Mouse (Mus musculus): ENCODE results near the gene Dusp16.

Dusp16 gene

DNA sequence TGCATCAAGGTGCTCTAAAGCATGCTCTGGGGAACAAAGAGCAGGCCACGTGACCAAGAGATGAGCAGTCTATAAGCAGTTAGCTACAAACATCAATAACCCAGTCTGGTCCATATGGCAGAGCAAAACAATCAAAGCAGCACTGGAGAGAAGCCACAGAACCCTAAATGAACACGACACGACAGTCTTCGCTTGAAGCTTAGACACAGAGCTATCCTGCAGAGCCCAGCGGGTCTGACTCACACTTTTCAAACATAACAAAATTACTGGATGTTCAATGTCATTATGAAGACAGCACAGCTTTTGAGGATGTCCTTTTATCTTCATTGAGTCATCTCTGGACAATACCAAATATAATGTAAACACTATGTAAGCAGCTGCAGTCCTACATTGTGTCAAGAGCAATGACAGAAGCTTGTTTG lies 58.6 kb downstream of the Dusp16 start:
- DNase-seq (ENCODE audit: low spot score) = no peak

DNA sequence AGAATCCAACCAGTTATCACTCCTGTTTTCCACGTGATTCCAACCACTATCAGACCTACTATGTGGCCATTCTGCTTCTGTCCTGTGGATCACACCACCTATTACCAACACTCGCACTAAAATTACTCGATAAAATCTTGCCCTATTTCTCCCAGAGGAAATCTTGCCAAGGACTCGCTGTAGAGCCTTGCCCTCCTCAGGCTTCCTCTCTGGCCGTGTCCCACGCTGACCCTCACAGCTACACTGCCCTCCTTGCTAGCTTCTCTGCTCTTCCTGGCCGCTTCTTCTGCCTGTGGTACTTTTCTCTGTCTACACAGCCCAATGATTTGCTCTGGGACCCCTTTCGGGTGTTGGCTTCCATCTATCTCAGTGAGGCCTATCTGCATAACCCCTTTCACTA lies 59.6 kb downstream of the Dusp16 start:
- no peak for DNase-seq (ENCODE audit: low spot score)

DNA sequence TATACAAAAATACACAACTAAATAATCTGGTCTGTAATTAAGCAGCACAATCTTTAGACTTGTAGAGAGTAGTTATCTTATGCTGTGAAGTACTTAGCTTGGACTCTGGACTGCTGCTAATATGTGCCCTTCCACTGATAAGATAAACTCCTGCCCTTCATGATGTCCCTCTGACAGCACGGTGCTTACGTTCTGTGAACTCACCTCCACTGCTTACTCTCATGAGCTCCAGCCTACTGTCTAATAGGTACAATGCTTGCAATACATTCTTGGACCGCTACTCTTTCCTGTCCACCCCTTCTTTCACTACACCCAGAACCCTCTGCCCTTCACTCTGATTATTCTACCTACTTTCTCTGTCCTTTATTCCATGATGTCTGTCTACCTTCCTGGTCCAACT lies 61.4 kb downstream of the Dusp16 start:
- no peak for DNase-seq (ENCODE audit: low spot score)

DNA sequence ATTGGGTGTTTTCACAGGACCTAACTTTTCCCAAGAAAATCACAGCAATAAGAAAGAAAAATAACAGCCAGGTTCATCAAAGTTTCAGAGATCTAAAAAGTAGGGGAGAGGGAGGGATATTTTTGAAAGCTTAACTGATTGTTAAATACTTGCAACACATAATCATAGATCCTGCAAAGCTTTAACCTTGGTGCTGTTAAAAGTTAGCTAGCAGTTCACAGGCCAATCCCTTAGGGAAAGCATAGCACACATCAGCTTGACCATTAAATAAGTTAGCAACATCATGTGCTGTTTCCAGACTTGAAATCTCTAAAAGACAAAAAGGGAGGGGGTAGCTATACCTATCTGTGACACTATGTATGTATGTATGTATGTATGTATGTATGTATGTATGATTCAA lies 67.0 kb downstream of the Dusp16 start:
- DNase-seq (ENCODE audit: low spot score) = no peak

DNA sequence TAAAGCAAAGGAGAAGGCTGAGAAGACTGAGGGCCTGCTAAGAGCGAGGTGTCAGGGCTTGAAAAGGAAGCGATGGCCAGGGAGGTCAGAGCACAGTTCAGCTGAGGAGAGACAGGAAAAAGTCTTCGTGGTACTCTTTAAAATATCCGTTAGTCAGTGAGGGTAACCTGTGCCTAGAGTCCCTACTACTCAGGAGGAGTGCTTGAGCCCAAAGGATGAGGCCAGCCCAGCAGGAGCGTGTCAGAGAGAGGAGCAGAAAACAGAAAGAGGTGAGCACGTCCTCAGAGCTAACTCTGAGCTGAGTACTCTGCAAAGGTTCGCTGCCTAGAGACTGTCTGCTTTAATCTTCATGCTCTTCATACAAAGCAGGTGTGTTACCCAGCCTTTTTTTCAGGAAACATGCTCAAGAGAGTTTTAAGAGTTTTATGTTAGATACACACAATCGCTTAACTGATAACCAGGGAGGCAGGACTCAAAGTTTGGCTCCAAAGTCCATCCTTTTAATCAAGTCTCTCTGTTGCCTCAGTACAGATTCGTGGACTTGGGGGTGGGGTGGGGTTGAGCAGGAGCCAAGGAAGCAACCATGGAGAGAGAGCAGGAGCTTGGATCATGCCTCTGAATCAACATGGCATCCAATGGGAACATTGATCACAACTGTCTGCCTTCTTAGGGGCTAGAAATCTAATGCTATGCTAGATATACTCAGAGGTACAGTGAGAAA lies 68.4 kb downstream of the Dusp16 start:
- DNase-seq (ENCODE audit: low spot score) = no peak

DNA sequence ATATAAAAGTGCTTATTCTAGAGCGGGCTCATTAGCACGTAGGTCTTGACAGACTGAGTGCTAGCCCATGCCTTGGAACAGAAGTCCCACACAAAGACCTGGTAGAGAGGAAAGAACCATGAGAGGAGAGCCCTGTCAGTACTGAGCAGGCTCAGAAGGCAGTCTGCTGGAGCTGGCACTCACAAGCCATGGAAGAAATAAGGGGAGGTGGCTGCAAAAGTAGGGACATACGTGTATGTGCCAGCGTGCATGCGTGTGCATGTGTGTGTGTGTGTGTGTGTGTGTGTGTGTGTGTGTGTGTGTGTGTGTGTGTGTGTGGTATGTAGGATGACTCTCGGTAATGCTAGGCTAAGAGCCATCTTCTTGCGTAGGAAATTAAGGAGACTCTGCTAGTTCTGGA lies 69.1 kb downstream of the Dusp16 start:
- DNase-seq (ENCODE audit: low spot score) = no peak

DNA sequence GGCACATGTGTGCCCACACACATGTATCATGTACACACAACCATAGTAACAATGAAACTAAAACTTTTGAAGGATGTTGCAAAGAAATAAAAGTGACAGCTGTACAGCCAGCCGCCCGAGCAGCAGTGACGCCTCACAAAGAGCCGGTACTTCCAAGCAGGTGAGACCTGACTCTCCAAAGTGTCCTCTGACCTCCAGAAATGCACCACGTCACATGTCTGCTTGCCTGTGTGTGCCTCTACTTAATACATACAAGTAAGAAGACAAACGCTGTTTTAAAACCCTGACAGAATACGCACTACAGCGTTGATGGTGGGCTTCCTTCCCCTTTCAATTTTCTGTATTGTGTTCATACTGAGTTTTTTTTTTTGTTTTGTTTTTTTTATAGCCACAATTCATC lies 69.5 kb downstream of the Dusp16 start:
- no peak for DNase-seq (ENCODE audit: low spot score)

DNA sequence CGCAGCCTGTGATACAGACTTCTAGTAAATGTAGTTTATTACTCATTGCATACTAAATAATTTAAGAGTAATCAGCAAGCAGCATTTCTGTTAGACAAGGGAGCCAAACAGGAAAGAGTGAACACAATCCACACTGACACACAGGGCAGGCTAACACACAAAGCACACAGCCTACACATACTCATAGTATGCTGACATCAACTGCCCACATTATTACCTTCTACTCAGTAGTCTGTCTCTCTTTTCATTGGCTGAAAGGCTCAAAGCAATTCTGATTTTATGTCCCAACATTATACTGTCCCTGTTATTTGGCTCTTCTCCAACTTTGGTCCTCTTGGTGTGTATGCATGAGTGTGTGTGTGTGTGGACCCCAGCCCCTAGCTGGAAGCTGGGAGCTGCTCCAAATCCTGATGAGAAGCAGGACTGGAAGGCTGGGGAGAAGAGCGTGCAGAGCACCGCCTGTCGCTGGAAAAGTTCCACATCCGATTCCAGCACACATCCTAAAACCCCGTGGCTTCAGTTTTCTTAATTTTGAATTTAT lies 70.6 kb downstream of the Dusp16 start:
- no peak for DNase-seq (ENCODE audit: low spot score)

DNA sequence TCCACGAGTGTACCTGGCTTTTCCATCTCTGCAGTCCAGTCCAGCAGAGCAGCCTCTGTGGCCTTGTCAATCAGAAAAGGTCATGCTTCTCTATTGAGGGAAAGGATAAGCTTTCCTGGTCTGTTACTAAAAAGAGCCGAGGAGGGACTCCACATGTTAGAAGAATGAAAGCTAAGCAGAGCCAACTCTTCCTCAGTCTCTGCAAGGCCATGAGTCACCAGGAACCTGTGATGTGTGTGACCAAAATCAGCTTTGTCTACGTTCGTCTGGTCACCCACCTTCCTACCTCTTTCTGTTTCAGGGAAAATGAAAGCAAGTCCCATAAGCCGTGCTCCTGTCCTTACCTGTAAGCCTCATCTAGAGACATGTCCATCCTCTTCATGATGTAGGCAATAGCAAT lies 72.3 kb downstream of the Dusp16 start:
- no peak for DNase-seq (ENCODE audit: low spot score)

DNA sequence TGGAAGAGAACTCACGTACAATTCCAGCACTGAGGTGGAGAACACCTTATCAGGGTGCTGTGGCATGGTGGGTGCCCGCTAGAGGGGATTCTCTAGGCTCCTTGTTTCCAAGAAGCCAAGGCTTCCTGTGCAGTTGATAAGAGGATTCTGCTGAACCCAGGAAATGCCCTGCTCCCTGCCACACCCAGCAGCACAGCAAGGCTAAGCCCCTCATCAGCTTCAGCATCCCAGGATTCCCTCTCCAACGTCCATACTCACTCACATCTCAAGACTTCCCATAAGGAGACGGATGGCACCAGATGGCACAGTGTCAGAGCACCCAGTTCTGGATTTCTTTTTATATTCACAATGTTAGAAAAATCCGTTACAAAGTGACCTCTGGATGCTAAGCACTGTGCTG lies 73.3 kb downstream of the Dusp16 start:
- no peak for DNase-seq (ENCODE audit: low spot score)

DNA sequence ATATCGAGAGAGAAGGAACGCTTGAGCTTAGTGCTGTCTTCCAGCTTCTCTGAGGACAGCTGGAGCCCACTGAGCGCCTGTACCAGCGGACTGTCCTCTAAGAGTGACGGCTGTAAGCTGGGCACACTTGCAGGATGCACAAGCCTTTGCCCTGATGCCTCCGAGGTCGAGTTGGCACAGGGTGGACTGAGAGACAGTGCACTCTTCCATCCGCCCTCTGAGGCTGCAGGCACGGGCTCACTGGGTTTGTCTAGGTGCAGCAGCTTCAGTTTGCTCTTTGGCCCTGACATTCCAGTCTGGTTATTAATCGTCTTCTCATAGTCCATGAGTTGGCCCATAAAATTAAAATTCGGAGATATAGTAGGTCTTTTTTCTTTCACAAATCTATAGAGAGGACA lies 73.8 kb downstream of the Dusp16 start:
- DNase-seq (ENCODE audit: low spot score) = no peak

DNA sequence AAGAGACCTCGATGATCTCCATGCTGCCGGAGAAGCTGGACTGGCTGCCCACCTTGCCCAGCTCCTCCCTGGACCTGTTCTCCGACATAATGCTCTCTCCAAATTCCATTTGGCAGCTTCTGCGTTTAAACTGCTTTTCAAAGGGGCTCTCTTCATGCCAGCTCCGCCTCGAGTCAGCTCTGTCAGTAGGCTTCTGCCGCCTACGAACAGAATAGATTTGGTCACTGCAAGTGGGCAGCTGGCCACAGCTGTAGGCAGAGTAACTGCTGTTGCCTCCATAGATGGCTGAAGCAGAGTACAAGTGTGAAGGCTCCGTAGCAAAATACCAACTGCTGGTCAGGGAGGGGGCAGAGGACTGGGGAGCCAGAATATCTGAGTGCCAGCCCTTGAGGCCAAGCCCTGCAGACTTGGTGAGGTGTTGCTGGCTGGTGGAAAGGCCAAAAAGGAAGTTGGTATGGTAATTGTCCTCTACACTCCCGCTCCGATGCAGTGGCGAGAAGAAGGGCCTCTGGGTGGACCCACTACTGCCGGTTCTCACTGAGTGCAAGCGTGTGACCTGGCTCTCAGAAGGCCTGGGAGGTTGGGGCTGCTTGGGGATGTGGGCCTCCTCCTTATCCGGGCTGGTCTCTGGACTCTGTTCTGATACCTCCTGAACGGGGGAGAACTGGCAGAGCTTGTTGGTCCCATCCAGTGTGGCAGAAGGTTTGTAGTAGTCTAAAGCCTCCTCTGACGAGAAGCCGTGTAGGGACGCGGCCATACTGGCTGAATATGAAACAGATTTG lies 74.3 kb downstream of the Dusp16 start:
- DNase-seq (ENCODE audit: low spot score) = peak; percentile 29

DNA sequence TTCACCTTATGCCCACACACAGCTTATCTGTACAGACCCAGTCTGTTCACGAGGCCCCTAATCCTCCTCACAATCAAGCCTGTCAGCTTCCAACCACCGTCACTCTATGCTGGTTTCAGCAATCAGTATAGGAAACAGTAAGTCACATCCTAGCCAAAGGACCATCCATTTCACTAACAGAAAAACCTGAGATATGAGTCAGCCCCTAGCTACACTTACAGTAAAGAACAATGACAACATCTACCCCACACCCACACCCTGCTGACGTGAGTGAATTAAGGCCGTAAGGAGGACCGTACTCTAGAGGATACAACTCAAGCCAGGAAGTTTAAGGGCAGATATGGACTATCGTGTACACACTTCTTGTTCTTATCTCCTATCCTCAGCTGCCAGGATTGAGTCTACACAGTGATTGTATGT lies 76.2 kb downstream of the Dusp16 start:
- no peak for DNase-seq (ENCODE audit: low spot score)

DNA sequence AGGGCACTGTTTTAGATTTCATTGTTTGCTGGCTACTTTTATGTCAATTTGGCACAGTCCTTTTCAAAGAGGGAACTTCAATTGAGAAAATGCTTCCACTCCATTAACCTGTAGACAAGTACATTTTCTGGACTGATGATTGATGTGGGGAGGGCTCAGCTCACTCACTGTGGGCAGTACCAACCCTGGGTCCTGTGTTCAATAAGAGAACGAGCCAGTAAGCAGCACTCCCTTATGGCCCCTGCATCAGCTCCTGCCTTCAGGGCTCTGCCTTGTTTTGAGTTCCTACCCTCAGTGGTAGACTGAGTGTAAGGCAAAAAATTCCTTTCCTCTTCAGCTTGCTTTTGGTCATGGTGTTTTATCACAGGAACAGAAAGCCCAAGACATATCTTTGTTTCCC lies 78.5 kb downstream of the Dusp16 start:
- DNase-seq (ENCODE audit: low spot score) = no peak

DNA sequence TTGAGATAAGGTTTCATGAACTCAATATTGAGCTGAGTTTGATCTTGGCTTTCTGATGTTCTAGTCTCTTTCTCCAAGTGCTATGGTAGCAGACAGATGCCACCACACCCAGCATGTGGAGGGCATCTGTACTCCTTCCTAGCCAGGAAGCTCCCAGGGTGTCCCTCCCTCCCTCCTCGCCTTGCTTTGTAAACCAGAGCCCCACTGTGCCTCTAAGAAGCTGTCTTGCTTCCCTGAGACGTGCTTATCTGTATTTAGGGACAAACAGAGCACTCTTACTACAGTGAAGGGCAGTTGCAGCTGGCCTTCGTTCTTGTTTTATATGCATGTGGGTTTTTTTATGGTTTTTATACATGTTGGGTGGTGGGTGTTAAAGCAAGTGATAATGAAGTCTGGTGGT lies 79.1 kb downstream of the Dusp16 start:
- no peak for DNase-seq (ENCODE audit: low spot score)

DNA sequence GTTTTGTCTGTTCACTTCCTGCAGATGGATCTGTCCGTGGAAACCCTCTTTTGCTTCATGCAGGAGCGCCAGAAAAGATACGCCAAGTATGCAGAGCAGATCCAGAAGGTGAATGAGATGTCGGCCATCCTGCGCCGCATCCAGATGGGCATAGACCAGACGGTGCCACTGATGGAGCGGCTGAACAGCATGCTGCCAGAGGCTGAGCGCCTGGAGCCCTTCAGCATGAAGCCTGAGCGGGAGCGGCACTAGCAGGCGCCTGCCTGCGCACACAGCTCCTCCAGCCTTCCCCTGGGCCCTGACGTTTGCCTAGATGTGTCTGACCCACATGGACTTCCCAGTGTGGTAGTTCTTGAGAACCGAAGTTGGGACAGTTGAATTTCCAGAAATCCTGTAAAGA lies 82.4 kb downstream of the Dusp16 start:
- DNase-seq (ENCODE audit: low spot score) = no peak

DNA sequence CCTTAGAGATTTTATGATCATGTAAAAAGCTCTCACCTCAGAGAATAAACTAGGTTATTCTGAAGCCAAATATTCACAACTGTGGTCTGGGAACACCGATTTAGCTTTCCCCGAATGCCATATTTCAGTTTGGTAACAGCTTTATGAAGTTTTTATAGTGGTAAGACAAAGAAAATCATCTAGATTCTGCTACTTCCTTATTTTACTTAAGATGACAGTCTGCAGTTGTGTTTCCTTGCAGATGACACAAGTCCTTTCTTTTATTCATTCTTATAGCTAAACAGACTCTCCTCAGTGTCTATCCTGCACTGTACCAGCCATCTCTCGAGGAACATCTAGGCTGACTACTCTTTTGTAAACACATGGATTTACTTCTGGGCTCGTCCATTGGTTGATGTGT lies 86.0 kb downstream of the Dusp16 start:
- DNase-seq (ENCODE audit: low spot score) = no peak

DNA sequence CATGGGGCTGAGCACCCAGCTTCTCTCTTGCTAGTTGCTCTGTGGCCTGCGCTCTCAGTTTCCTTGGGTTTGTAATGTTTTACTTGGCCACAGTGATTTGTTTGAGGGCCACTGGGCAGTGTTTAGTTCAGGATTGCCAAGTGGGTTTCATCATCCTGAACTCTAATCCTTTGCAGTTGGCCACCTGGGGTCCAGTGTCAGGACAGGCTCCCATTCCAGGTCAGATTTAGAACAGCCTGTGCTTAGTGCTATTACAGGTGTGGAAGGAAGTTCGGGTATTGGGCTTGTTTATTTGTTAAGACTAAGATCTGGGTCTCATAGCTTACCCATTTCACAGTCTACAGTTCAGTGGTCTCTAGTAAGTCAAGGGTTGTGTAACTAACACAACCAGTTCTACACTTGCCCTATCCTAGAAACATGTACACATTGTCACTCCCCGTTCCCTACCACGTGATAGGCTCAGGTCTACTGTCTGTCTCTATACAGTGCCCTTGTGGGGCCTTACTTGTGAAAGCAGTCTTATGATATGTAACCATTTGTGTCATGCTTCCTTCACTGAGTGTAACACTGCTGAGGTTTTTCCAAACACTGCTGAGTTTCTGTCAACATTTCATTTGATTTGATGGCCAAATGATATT lies 89.3 kb downstream of the Dusp16 start:
- no peak for DNase-seq (ENCODE audit: low spot score)

DNA sequence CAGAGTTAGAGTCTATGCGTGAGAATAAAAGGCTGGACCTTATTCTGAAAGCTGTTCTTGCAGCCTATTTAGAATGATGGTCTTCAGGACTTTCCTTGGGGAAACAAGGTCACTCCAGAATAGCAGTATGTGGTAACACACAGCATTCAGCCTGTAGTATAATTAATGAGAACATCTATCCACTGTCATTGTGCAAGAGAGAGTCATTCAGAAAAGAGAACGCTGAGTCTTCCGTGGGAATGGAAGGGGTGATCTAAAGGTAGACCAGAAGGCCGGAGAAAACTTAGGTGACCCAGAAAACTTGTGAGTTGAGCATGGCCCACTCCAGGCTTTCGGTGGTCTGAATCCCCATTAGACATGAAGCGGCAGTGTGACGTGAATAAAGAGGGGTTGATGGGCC lies 90.2 kb downstream of the Dusp16 start:
- DNase-seq (ENCODE audit: low spot score) = no peak

DNA sequence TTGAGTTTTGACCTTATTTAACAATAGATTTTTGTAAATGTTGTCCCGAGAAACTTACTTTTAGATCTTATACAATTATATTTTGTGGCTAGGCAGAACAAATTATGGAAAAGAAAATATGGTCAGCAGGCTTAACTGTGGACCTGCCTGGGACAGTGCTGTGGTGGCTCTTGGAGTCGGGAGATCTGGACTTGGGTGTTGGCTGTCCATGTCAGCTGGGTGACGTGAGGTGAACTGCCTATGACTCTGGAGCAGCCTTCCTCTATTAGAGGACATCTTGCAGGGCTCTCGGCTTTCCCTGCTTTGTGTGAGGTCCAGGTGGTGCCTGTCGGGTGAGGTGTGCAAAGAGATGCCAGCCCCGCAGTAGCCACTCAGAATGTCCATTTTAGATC lies 91.2 kb downstream of the Dusp16 start:
- DNase-seq (ENCODE audit: low spot score) = no peak

DNA sequence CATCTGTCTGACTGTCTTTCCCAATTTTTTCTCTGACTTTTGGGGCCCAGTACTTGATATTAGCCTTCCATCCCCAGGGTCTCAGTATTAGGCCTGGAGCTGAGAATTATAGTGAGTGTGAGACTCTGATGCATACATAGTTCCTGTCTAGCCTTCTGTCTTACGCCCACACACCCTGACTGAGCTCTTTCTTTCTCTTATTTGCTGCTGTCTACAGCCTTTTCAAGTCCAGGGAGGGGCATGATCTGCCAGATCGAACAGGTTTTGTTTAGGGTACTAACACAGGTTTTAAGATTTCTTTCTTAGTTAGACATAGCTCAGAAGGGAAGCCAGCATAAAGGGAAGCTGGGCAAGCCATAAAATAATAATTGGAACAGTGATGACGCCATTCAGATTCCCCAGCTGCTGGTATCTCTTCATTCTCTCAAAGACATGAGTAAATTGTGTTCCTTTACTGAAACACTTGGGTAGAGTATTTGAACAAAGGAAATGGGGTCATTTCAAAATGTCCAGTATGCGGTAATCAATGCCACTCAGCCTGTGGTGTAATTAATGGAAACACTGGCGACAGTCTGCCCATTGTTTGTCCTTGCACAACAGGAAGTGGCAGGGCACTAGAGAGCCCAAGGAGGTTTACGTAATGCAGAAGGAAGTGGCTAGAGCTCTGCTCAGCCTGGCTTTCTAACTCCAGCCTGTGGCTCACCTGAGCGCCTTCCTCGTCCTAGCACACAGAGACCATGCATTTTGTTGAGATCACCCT lies 91.8 kb downstream of the Dusp16 start:
- peak; percentile 34 for DNase-seq (ENCODE audit: low spot score)

DNA sequence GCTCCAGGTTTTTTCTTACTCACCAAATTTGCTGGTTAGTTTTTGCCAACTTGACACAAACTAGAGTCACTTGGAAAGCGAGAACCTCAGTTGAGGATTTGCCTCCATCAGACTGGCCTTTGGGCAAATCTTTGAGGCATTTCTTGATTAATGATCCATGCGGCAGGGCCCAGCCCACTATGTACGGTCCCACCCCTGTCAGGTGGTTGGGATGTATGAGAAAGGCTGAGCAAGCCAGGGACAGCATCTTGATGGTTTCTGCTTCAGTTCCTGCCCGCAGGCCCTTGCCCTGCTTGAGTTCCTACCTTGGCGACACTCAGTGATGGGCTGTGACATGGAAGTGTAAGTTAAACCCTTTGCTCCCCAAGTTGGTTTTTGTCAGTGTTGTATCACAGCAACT lies 94.2 kb downstream of the Dusp16 start:
- no peak for DNase-seq (ENCODE audit: low spot score)

All from layer of hippocampus, adult 11-12 months (tissue).